Mouse (Mus musculus): ENCODE measurements around the gene Slc18a3. TPM values are rescaled to one million over a fixed set of nuclear protein-coding genes. Genes with fewer than 3 reads are reported as not detected.

Slc18a3 gene
- total and polyA plus RNA-seq, 3 experiments, result 0.09 to 0.43 TPM; not detected in 1

GRCm38 (mm10) chr14:32496115-32496850 is 31.6 kb upstream of the Slc18a3 start:
- no peak for DNase-seq
- no peaks in the 10 kb centered on the region for H3K27me3 ChIP-seq (ENCODE audit: control insufficient read depth, insufficient read depth, low read length)
- no peaks in the 10 kb centered on the region for H3K36me3 ChIP-seq (ENCODE audit: control insufficient read depth, insufficient read depth, low read length)
- H3K27ac ChIP-seq, result no peak overlapping the region
- no peaks in the 10 kb centered on the region for H3K79me2 ChIP-seq (replicated peaks; ENCODE audit: control insufficient read depth, insufficient read depth, low read length)
- no peak overlapping the region for H3K4me3 ChIP-seq
- TF ChIP-seq CTCF (IDR thresholded peaks at IDR 0.05) (no peak), EP300 (IDR thresholded peaks at IDR 0.05; ENCODE audit: insufficient read depth, low read depth, low read length) (no peak), POLR2A (IDR thresholded peaks at IDR 0.05; ENCODE audit: insufficient read depth, low read depth, low read length) (no peak)
- no peak overlapping the region for H3K9ac ChIP-seq (ENCODE audit: low read depth, low read length)
- H3K4me1 ChIP-seq (ENCODE audit: control insufficient read depth, insufficient read depth, low read length), result no peaks in the 10 kb centered on the region
- intact Hi-C loops (cut with DNase I), result no loop called here
- 38% methylated on average over 8 of the region's 8 CpGs for WGBS

- DNase-seq, result no peak
- intact Hi-C loops (cut with DNase I), result no loop called here
- 11% methylated on average over 13 of the region's 13 CpGs for WGBS
- Histone ChIP-seq H3K4me3 (no peak overlapping the region), H3K79me2 (replicated peaks; ENCODE audit: control insufficient read depth, insufficient read depth, low read length) (no peaks in the 10 kb centered on the region), H3K27ac (no peak overlapping the region), H3K27me3 (ENCODE audit: control insufficient read depth, insufficient read depth, low read length) (0 out of 2 replicates have a peak, but pooled peaks cover 1% of the 10 kb centered on the region), H3K9ac (ENCODE audit: low read depth, low read length) (no peak overlapping the region), H3K4me1 (ENCODE audit: control insufficient read depth, insufficient read depth, low read length) (no peaks in the 10 kb centered on the region), H3K36me3 (ENCODE audit: control insufficient read depth, insufficient read depth, low read length) (no peaks in the 10 kb centered on the region)
- TF ChIP-seq CTCF (IDR thresholded peaks at IDR 0.05) (no peak), POLR2A (IDR thresholded peaks at IDR 0.05; ENCODE audit: insufficient read depth, low read depth, low read length) (no peak), EP300 (IDR thresholded peaks at IDR 0.05; ENCODE audit: insufficient read depth, low read depth, low read length) (no peak)
Measured at GRCm38 (mm10) chr14:32492521-32492920, 27.9 kb upstream of the Slc18a3 start.

GRCm38 (mm10) chr14:32482061-32482460 is 17.4 kb upstream of the Slc18a3 start:
- intact Hi-C loops (cut with DNase I), result loop anchor here (1.0 kb wide), 1 partner anchor 254 kb away; no protein-coding TSS in a partner anchor
- 3% methylated on average over 3 of the region's 3 CpGs for WGBS
- no peak overlapping the region for H3K27ac ChIP-seq
- no peak overlapping the region for H3K4me3 ChIP-seq
- H3K27me3 ChIP-seq (ENCODE audit: control insufficient read depth, insufficient read depth, low read length), result peaks cover 3% of the 10 kb centered on the region; the same call in 1 of the 2 replicates
- no peak overlapping the region for H3K9ac ChIP-seq (ENCODE audit: low read depth, low read length)
- H3K4me1 ChIP-seq (ENCODE audit: control insufficient read depth, insufficient read depth, low read length), result no peaks in the 10 kb centered on the region
- TF ChIP-seq EP300 (IDR thresholded peaks at IDR 0.05; ENCODE audit: insufficient read depth, low read depth, low read length) (0 out of 2 replicates have a peak, but pooled peaks have one; percentile 41), POLR2A (IDR thresholded peaks at IDR 0.05; ENCODE audit: insufficient read depth, low read depth, low read length) (no peak), CTCF (IDR thresholded peaks at IDR 0.05) (peak; percentile 92)
- no peaks in the 10 kb centered on the region for H3K79me2 ChIP-seq (replicated peaks; ENCODE audit: control insufficient read depth, insufficient read depth, low read length)
- no peak for DNase-seq
- no peaks in the 10 kb centered on the region for H3K36me3 ChIP-seq (ENCODE audit: control insufficient read depth, insufficient read depth, low read length)

- no peaks in the 10 kb centered on the region for H3K4me1 ChIP-seq (ENCODE audit: control insufficient read depth, insufficient read depth, low read length)
- H3K27ac ChIP-seq, result no peak overlapping the region
- no peak overlapping the region for H3K4me3 ChIP-seq
- H3K27me3 ChIP-seq (ENCODE audit: control insufficient read depth, insufficient read depth, low read length), result peaks cover 3% of the 10 kb centered on the region; the same call in 1 of the 2 replicates
- intact Hi-C loops (cut with DNase I), result no loop called here
- H3K79me2 ChIP-seq (replicated peaks; ENCODE audit: control insufficient read depth, insufficient read depth, low read length), result no peaks in the 10 kb centered on the region
- TF ChIP-seq CTCF (IDR thresholded peaks at IDR 0.05), result no peak
- TF ChIP-seq POLR2A (IDR thresholded peaks at IDR 0.05; ENCODE audit: insufficient read depth, low read depth, low read length), result no peak
- no peak for TF ChIP-seq EP300 (IDR thresholded peaks at IDR 0.05; ENCODE audit: insufficient read depth, low read depth, low read length)
- DNase-seq, result no peak
- WGBS, result 58% methylated on average over 1 of the region's 1 CpGs
- H3K36me3 ChIP-seq (ENCODE audit: control insufficient read depth, insufficient read depth, low read length), result no peaks in the 10 kb centered on the region
- no peak overlapping the region for H3K9ac ChIP-seq (ENCODE audit: low read depth, low read length)
Measured at GRCm38 (mm10) chr14:32477581-32477980, 12.9 kb upstream of the Slc18a3 start.

- intact Hi-C loops (cut with DNase I), result no loop called here
- Histone ChIP-seq H3K4me3 (no peak overlapping the region), H3K79me2 (replicated peaks; ENCODE audit: control insufficient read depth, insufficient read depth, low read length) (no peaks in the 10 kb centered on the region), H3K9ac (ENCODE audit: low read depth, low read length) (no peak overlapping the region), H3K4me1 (ENCODE audit: control insufficient read depth, insufficient read depth, low read length) (no peaks in the 10 kb centered on the region), H3K27me3 (ENCODE audit: control insufficient read depth, insufficient read depth, low read length) (peaks cover 3% of the 10 kb centered on the region; the same call in 1 of the 2 replicates), H3K27ac (no peak overlapping the region), H3K36me3 (ENCODE audit: control insufficient read depth, insufficient read depth, low read length) (no peaks in the 10 kb centered on the region)
- TF ChIP-seq CTCF (IDR thresholded peaks at IDR 0.05) (no peak), POLR2A (IDR thresholded peaks at IDR 0.05; ENCODE audit: insufficient read depth, low read depth, low read length) (no peak), EP300 (IDR thresholded peaks at IDR 0.05; ENCODE audit: insufficient read depth, low read depth, low read length) (no peak)
- no peak for DNase-seq
- 67% methylated on average over 6 of the region's 6 CpGs for WGBS
Measured at GRCm38 (mm10) chr14:32476559-32476958, 11.9 kb upstream of the Slc18a3 start.

- H3K36me3 ChIP-seq (ENCODE audit: control insufficient read depth, insufficient read depth, low read length), result no peaks in the 10 kb centered on the region
- no peaks in the 10 kb centered on the region; the same call in 1 of the 2 replicates for H3K27me3 ChIP-seq (ENCODE audit: control insufficient read depth, insufficient read depth, low read length)
- no peak overlapping the region for H3K9ac ChIP-seq (ENCODE audit: low read depth, low read length)
- WGBS, result 12% methylated on average over 4 of the region's 4 CpGs
- no peak overlapping the region for H3K27ac ChIP-seq
- TF ChIP-seq CTCF (IDR thresholded peaks at IDR 0.05) (peak; percentile 75), POLR2A (IDR thresholded peaks at IDR 0.05; ENCODE audit: insufficient read depth, low read depth, low read length) (no peak)
- intact Hi-C loops (cut with DNase I), result loop anchor here (5.0 kb wide), 1 partner anchor 831 kb away; the partner anchor contains the start of genes Btd, Gm49387 and Hacl1
- H3K79me2 ChIP-seq (replicated peaks; ENCODE audit: control insufficient read depth, insufficient read depth, low read length), result no peaks in the 10 kb centered on the region
- H3K4me3 ChIP-seq, result no peak overlapping the region
- peak in 1 of 2 experiments; percentile 19 for DNase-seq
- H3K4me1 ChIP-seq (ENCODE audit: control insufficient read depth, insufficient read depth, low read length), result no peaks in the 10 kb centered on the region
Measured at GRCm38 (mm10) chr14:32472996-32473395, 8.3 kb upstream of the Slc18a3 start.
